Mouse (Mus musculus) gastrocnemius, adult 8-10 months (tissue): ENCODE results near the gene Atp13a4. TPM values are rescaled to one million over a fixed set of nuclear protein-coding genes. Genes with fewer than 3 reads are reported as not detected.

Experiments used
- DNase-seq, 2 experiments: peaks; one replicate each; pipeline ENCODE4 v3.0.0; 2022; ENCODE audit warnings: low spot score in 2 of 2
- total RNA-seq, 4 experiments: library from RNA; stranded (reverse); gene quantifications; 2 replicates each; pipeline ENCODE4 v1.2.4; 2022

Atp13a4 gene
- total RNA-seq, 4 experiments from 2014 or later, result not detected

DNA sequence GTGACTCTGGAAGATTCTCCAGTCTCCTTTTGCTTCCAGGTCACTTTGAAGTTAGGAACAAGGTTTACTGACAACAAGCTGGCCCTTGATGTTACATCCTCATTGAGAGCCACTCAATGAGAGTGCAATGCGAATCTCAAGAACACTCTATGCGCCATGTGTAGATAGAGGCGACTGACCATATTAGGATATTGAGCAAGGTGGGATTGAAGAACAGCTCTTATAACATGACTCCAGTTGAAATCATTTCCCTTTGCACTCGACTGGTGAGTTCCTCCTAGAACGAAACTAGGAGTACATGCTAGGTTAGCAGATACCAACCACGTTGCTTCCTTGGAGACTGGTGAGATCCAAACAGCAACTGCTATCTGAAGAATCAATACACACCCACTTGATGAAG lies 64.3 kb downstream of the Atp13a4 start:
- no peak for DNase-seq

DNA sequence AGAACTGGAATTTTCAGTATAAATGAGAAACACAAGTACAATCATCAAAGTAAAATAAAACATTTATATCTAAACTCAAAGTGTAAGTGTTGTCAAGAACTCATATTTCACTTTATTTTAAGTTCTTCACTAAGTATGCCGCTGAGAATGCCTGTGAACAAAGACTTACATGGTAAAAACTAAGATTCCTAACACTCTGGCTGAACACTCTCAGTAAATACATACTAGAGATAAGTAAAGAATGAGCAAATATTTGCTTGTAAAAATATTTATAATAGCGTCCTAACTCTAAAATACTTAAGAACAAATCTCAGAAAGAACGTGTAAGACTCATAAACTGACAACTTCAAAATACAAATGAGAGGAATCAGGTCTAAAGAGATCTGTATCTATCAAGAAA lies 80.9 kb downstream of the Atp13a4 start:
- DNase-seq, result no peak

DNA sequence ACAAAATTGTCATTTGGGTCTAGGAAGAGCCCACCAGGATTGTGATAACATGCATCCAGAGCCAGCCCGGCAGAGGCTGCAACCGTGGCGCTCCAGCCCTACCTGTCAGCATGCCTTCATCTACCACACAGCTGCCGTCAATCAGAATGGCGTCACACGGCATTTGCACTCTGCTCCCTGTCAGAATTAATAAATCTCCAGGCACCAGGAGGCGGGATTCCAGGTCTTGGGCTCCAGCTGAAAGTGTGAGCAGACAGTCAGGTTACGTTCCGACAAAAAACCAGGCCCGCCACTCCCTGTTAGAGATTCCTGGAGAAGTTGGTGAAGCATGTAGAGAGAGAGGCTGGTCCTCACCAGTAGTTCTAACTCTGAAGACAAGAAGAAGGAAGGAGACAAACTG lies 85.3 kb downstream of the Atp13a4 start:
- no peak for DNase-seq

DNA sequence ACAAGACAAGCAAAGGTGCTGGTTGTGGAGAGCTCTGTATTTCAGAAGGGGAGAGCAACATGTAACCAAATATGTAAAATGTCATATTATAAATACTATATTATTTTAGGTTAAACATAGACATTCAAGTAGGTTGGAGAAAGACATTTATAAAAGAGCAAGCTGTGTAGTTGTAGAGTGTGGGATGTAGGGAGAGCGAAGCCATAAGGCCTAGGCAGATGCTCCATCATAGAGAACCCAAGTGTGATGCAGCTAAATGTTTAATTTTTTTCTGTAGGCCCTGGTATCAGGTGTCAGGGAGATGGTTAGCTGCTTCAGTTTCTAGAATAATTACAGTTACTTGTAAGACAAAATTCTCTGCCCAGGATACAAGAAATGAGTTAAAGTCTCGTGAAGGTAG lies 87.8 kb downstream of the Atp13a4 start:
- DNase-seq, result no peak

DNA sequence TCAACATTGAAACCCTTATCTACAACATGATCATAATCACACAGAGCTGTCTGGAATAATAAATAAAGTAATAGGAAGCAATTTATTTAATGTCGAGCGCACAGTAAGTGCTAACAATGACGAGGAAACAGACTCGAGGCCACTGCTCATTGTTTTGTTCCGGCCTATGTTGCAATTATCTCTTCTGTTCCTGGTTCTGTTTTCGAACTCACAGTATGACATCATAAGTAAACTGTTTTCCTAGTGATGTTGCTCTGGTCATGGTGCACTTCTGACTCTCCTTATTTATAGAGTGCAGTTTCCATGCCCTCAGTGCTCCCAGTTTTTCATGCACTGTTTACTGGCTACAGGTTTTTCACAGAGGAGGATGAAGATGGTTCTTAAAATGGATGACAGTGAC lies 91.4 kb downstream of the Atp13a4 start:
- no peak for DNase-seq

DNA sequence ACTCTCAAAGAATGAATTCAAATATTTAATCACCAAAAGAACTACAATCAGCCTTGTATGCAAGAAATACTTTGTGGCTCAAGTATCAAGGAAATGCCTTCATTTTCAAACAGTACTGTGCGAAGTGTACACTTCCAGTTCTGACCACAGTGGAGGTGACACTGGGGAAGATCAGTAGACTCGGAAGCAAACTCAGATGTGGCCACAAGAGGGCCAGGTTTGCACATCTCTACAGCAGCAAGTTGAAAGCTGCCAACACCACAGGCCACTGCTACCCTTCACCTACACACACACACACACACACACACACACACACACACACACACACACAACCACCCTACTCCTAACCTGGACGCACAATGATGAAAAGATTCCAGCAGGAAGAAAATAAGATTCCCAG lies 93.0 kb downstream of the Atp13a4 start:
- no peak for DNase-seq

DNA sequence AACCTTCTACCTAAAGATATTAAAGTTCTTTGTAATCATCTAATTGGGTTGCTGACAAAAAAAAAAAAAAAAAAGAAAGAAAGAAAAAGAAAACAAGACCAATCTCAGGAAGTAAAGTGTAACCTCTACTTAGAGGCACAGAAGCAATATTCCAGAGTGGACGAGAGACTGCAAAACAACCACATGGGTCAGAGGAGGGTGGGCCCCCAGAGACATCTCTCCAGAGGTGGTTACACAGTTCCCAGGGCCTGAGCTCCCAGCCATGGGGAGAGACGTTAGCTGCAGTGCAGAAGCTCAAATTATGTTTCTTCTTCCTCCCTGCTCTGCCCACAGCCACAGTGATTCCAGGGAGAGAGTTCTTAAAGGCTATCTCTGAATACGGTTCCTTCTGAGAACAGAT lies 102.5 kb downstream of the Atp13a4 start:
- DNase-seq, result no peak

DNA sequence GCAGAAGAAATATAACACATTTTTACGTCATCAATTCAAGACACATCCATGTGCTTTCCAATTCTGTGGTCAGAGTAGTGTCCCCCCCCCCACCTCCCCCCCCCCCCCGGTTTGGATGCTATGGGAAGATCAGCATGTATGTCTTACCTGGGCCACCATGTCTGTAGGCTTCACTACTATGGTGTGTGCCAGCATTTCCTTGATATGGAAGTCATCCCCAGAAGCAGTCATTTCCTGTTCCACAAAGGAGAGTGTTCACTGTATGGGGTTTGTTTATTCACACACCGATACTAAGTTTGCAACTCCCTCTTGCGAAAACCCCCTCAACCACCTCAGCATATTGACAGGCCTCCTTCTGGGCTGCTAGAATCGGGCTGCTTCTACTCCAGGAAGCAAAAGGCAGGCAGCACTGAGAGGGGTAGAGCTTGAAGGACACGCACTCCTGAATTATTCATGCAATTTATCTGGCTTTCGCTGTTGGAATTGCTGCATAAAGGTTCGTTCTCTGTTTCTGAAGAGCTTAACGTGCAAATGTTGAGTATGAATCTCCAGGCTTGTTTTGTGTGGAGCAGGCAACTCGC lies 103.2 kb downstream of the Atp13a4 start:
- DNase-seq, result no peak

DNA sequence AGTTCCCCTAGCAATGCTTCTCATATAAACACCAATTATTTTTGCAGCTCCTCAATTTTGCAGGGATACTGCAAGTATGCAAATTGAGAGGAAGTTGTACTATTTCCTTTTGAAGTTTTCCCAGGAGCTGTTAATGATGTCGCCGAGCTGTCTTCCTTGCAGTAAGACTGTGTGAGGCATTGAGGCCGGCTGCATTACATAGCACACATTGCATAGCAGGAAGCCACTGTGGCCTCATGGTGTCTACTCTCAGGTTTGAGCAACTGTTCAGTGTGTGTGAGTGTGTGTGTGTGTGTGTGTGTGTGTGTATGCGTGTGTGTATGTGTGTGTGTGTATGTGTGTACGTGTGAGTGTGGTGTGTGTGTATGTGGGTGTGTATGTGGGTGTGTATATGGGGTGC lies 106.6 kb downstream of the Atp13a4 start:
- no peak for DNase-seq

DNA sequence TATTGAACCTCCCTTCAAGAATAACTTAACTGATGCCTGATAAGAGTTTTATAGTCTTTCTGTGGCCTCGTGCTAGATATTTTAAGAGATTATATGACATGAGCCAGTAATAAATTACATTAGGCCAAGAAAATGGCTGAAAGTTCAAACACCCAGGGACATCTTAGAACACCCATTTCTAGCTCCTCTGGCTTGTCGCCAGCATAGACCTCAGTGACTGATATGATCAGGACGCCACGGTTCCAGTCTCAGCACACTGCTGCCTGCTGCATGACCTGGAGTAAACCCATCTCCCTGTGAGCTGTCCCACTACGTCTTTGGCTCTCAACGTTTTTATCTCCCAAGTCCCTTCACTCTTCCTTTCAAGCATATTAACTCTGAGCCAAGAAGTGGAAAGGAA lies 108.9 kb downstream of the Atp13a4 start:
- no peak for DNase-seq

DNA sequence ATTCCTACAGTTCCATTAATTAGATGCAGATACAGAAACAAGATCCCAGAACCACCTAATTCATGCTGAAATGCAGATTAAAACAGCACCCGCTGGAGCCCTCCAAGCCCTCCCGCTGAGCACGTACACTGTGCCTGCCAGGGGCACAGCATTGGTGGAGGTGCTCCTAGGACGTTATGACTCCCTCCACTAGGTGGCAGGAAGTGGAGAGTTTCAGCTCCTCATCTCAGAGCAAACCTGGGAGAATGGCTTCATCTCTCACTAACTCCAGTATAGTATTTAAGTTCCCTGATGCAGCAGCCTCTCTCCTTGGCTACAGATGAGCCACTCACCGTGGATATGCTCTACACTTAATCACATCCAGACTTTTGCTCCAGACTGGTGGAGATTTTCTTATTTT lies 110.0 kb downstream of the Atp13a4 start:
- no peak for DNase-seq

DNA sequence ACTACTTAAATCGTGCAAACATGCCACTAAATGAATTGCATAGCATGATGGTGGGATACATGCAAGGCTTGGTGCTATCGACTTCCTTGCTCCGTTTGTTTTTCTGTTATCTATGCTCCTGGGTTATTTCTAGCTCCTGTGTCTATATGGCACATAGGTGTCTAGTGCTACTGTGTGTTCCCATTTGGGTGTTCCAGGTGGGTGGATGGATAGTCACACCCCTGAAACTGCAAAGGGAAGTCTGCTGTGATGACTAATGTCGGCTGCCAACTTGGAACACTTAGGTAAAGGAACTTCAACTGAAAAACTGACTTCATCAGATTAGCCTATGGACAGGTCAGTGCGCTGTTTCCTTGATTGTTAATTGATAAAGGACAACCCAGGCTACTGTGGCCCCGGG lies 129.8 kb downstream of the Atp13a4 start:
- no peak for DNase-seq

DNA sequence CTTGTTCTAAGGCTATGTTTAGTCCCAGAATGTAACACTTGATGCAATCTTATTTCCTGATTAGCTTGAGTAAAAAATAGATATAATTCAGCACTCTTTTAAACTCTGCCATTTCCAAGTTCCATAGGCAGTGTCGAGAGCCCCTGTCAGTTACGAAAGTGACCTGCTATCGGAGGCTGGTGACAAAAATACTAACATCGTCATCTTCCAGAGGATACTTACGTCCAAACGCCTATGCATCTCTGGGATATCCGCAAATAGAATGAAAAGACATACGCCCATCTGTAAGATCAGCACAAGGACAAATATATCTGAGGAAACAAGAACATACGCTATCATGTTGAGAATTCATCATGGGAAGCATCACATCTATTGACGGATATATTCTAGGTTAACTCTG lies 137.3 kb downstream of the Atp13a4 start:
- no peak for DNase-seq

DNA sequence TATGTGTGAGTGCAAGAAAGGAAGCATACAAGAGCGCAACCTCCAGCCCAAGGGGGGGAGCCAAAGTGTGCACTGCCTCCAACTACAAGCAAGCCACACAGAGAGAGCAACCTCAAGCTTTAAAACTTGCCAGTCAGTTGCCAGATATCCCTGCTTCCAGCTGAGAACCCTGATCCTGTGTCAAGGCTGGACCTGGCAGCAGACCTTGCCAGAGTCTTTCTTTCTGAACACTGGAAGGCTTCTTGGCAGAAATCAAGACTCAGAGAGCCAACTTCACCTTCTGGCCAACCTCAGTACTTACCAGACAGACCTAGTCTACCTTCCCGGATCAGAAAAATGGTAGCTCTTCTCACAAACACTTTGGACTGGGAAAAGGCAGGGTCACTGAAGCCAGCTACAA lies 145.6 kb downstream of the Atp13a4 start:
- peak; percentile 44 to 59 for DNase-seq

DNA sequence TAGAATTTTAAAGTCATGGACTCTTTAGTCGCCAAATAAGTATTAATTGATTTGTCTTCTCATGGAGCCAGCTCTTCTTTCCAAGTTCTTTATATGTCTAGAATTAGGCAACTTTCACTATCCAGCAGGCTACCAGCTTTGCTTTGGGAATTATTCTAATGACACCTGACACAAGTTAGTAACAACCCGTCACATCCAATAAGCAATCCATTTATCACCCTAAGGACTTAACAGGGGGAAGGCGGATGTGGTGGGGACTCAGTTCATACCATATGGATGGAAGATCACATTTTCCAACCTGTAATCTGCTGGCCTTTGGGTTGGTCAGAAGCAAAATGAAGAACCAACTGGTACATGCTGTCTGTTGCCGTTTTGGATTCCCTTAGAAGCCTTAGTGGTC lies 159.9 kb downstream of the Atp13a4 start:
- no peak for DNase-seq

DNA sequence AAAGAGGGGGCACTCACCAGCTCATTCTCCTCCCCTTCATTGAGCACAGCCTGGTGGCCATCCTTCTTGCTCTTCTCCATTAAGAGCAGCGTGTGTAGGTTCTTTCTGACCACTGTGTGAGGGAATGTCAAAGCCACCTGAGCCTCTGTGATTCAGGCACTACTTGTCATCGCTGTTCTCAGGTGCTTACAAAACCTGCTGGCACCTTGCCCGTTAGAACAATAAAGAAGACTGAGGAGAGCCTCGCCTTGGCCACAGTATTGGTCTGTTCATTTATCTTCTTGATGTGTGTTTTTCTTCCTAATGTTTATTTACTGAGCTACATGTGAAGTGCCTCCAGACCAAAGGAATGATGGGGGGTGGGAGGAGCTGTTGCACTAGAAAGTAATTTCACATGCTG lies 166.2 kb downstream of the Atp13a4 start, which contains the start of gene Atp13a5:
Atp13a5 (minus strand) TSS at position 275 of the 400 bp plus-strand sequence.
- DNase-seq, result no peak

DNA sequence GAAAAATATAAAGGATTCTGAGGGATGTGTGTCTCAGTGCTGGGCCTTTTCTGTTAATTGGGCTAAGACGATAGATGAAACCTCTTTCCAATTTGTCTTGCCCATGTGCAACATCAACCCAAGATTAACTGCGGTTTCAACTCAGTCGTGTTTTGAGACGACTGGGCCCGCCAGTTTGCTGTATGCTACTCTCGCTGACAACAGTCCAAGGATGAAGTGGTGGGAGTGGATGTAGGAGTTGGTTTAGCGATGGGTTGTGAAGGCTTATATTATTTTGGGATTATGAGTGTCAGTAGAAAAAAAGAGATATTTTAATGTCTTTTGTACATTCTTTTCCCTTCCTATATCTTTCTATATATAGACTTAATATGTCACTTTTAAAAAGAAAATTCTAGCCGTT lies 170.0 kb downstream of the Atp13a4 start:
- no peak for DNase-seq

Other genes with a start within 250 kb of the Atp13a4 start
- gene Atp13a5, start 166.1 kb downstream of the Atp13a4 start, total RNA-seq, result 1 to 10 TPM; 4.2 to 7.6 (median 6.1) TPM
- gene Opa1, start 34.5 kb upstream of the Atp13a4 start, total RNA-seq, result 10 to 100 TPM; 73.2 to 92.0 (median 83.4) TPM